In the genomic region with DNA sequence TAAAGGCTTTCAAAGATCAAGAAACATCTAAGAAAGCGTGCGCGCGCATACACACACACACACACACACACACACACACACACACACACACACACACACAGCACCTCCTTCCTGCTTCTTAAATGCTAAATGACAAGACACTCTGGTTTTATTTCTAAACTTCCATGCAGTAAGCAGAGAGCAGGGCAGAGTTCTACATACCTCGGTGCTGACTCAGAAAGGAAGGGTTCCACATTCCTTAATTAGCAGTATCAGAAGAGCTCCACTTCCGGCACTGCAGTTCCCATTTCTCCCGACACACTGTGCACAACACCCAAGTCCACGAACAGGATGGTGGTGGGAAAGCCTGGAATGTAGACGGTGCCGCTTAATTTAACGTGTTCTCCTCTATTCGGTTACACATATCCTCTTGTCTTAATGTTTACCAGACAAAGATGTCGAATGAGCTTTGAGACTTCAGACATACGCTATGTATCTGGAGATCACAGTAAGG, we compare ENCODE assay signal across 8 mouse cellular contexts. TPM values are rescaled to one million over a fixed set of nuclear protein-coding genes. Genes with fewer than 3 reads are reported as not detected.
DNase-seq lines count a peak whose midpoint lies in the region; ATAC-seq and TF ChIP-seq lines count a peak whose summit lies in the region.

TSS of gene Zfp217 (minus strand) at position 443 of the 493 bp plus-strand sequence.

- H3K9me3 ChIP-seq in midbrain, embryonic 13.5 days = no peaks in the 10 kb centered on the region

- TF ChIP-seq POLR2A in kidney, adult 2 months (IDR thresholded peaks at IDR 0.05; ENCODE audit: low read depth, low read length) = no peak

- H3K4me2 ChIP-seq in midbrain, embryonic 13.5 days (replicated peaks) = no peak within 1 kb of the TSS

- H3K27me3 ChIP-seq in kidney, adult 2 months (replicated peaks; ENCODE audit: control insufficient read depth, insufficient read depth, low read length) = no peaks in the 10 kb centered on the region
- 0 out of 2 replicates have a peak, but pooled peaks cover 2% of the 10 kb centered on the region for H3K27me3 ChIP-seq in midbrain, embryonic 13.5 days

- no peak within 1 kb of the TSS for H3K4me3 ChIP-seq in kidney, adult 2 months (ENCODE audit: insufficient read depth, low read depth, low read length)
- no peak within 1 kb of the TSS for H3K4me3 ChIP-seq in midbrain, embryonic 13.5 days (replicated peaks)

- WGBS in kidney, adult 2 months = 43% methylated on average over 14 of the region's 14 CpGs
- WGBS in midbrain, embryonic 13.5 days = 73% methylated on average over 14 of the region's 14 CpGs

- H3K27ac ChIP-seq in kidney, adult 2 months (ENCODE audit: insufficient read depth, low read depth, low read length) = peak within 1 kb of the TSS; percentile 50
- no peak within 1 kb of the TSS for H3K27ac ChIP-seq in midbrain, embryonic 13.5 days

- H3K4me1 ChIP-seq in kidney, adult 2 months (ENCODE audit: control insufficient read depth, insufficient read depth, low read length) = peaks cover 1% of the 10 kb centered on the region; the same call in 1 of the 2 replicates
- H3K4me1 ChIP-seq in midbrain, embryonic 13.5 days (replicated peaks) = no peaks in the 10 kb centered on the region

- ATAC-seq in erythroid progenitor cell, adult 5-6 weeks (replicated peaks; ENCODE audit: low FRiP score, poor library complexity, severe bottlenecking) = peak; percentile 62
- no peak for ATAC-seq in midbrain, embryonic 13.5 days

- H3K36me3 ChIP-seq in kidney, adult 2 months (ENCODE audit: control insufficient read depth, insufficient read depth, low read length) = no peaks in the 10 kb centered on the region
- H3K36me3 ChIP-seq in midbrain, embryonic 13.5 days = no peaks in the 10 kb centered on the region

- TF ChIP-seq CTCF in kidney, adult 2 months (conservative IDR thresholded peaks at IDR 0.05; ENCODE audit: insufficient read depth, insufficient read length, low read depth, low read length) = 0 out of 2 replicates have a peak, but pooled peaks have one; percentile 14

- peak; percentile 96 for DNase-seq in 3T3-L1 (ENCODE audit: low read depth, low spot score)
- peak; percentile 74 for DNase-seq in Muller cell, postnatal 12 days (ENCODE audit: inconsistent ontology term)
- peak; percentile 66 for DNase-seq in kidney, adult 2 months
- DNase-seq in lung, postnatal 36 days = peak; percentile 78
- DNase-seq in right cerebral cortex, adult 2 months (ENCODE audit: low spot score in 2 of 2) = no peak
- no peak for DNase-seq in cerebellum, postnatal 4 days (ENCODE audit: low spot score in 2 of 2)

- no peak within 1 kb of the TSS for H3K9ac ChIP-seq in midbrain, embryonic 13.5 days (replicated peaks)

RNA-seq across cellular contexts. Expression of gene Zfp217, which starts in this region (rescaled TPM):
- total RNA-seq in erythroid progenitor cell, adult 5-6 weeks (2015; ENCODE audit: low replicate concordance) = 19.7 and 20.9 TPM in 2 replicates
- total RNA-seq in erythroid progenitor cell, adult 5-6 weeks (2017; ENCODE audit: low replicate concordance) = 25.7 and 33.9 TPM in 2 replicates
- 7.0 and 8.2 TPM in 2 replicates for polyA plus RNA-seq in kidney, adult 2 months (2012; rRNA removed)
- 1.8 and 1.9 TPM in 2 replicates for polyA plus RNA-seq in midbrain, embryonic 13.5 days (2015; fragmentation: Nextera tagmentation; extraction: Ambion mirVana)

Comparison
In these comparisons a context has a peak if more than half of its experiments do, and no peak if none do; other contexts are left out.
1. DNase-seq: peak in 3T3-L1 (single experiment), Muller cell, postnatal 12 days (single experiment), kidney, adult 2 months (single experiment) and lung, postnatal 36 days (single experiment); none in right cerebral cortex, adult 2 months (0 of 2) and cerebellum, postnatal 4 days (0 of 2).